Mouse (Mus musculus): ENCODE measurements around the gene Htra3. TPM values are rescaled to one million over a fixed set of nuclear protein-coding genes. Genes with fewer than 3 reads are reported as not detected.

Htra3 gene
- polyA plus RNA-seq, 1 experiment, result not detected

DNA sequence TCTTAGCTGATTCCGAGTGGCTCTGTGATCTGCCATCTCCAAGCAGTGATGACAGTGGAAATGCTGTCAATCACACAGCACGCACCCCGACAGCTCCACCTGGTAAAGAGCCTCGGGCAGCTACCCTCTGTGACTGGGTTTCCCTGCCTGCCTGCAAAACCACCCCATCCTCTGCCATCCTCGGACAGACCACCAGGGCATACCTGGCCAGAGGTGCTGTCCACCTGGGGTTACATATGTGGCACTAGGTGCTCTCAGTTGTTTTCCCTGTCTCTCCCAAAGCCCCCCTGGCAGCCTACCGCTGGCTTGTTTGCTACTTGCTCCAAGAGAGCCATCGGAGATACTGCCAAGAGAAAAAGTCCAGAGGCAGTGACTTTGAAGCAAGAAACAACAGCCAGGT lies 72.8 kb downstream of the Htra3 start:
- Histone ChIP-seq H3K4me1 (ENCODE audit: control insufficient read depth, insufficient read depth, low read length) (no peaks in the 10 kb centered on the region), H3K4me3 (replicated peaks; ENCODE audit: control insufficient read depth, low read depth, low read length) (no peak overlapping the region), H3K27ac (ENCODE audit: control insufficient read depth, insufficient read depth, low read depth, low read length, poor library complexity) (no peak overlapping the region)
- WGBS, result 88% methylated on average over 7 of the region's 7 CpGs
- TF ChIP-seq POLR2A (IDR thresholded peaks at IDR 0.05; ENCODE audit: borderline replicate concordance, control insufficient read depth, low read depth, low read length) (no peak), CTCF (IDR thresholded peaks at IDR 0.05; ENCODE audit: control insufficient read depth, insufficient read depth, low read length) (no peak)

GRCm38 (mm10) chr5:35605355-35605754 lies 74.2 kb downstream of the Htra3 start:
- 78% methylated on average over 7 of the region's 7 CpGs for WGBS
- TF ChIP-seq CTCF (IDR thresholded peaks at IDR 0.05; ENCODE audit: control insufficient read depth, insufficient read depth, low read length), result no peak
- H3K27ac ChIP-seq (ENCODE audit: control insufficient read depth, insufficient read depth, low read depth, low read length, poor library complexity), result no peak overlapping the region
- H3K4me3 ChIP-seq (replicated peaks; ENCODE audit: control insufficient read depth, low read depth, low read length), result no peak overlapping the region
- no peaks in the 10 kb centered on the region for H3K4me1 ChIP-seq (ENCODE audit: control insufficient read depth, insufficient read depth, low read length)

Other genes with a start within 250 kb of the Htra3 start
- gene Cpz, start 154.1 kb downstream of the Htra3 start, polyA plus RNA-seq (2011; ENCODE audit: insufficient read depth, insufficient read length, low replicate concordance, missing spikeins), result not detected in 2 replicates
- 2.4 and 3.0 TPM in 2 replicates for gene Trmt44, start 104.7 kb downstream of the Htra3 start, polyA plus RNA-seq (2011; ENCODE audit: insufficient read depth, insufficient read length, low replicate concordance, missing spikeins)
- gene Acox3, start 96.7 kb downstream of the Htra3 start, polyA plus RNA-seq (2011; ENCODE audit: insufficient read depth, insufficient read length, low replicate concordance, missing spikeins), result 16.7 and 35.8 TPM in 2 replicates
- 7.9 and 18.9 TPM in 2 replicates for gene Sh3tc1, start 60.2 kb upstream of the Htra3 start, polyA plus RNA-seq (2011; ENCODE audit: insufficient read depth, insufficient read length, low replicate concordance, missing spikeins)
- gene Ablim2, start 78.1 kb upstream of the Htra3 start, polyA plus RNA-seq (2011; ENCODE audit: insufficient read depth, insufficient read length, low replicate concordance, missing spikeins), result 2.2 TPM in 1 of 2 replicates, not detected in the other
- gene Afap1, start 213.5 kb upstream of the Htra3 start, polyA plus RNA-seq (2011; ENCODE audit: insufficient read depth, insufficient read length, low replicate concordance, missing spikeins), result 1.8 and 5.4 TPM in 2 replicates